Mouse (Mus musculus) liver, embryonic 14.5 days (tissue): ENCODE measurements at regions not wholly inside any gene's neighbourhood (a gene's known extent, or its start where the extent isn't known, plus 50 kb on each side); places are given as distances from the start of the nearest gene placed in this dataset.

Experiments used
- ATAC-seq: fragments of 200-750 bp; cut with Nextera tagmentation; 2 replicates; pipeline ENCODE4 v1.8.0; 2017; ENCODE audit warnings: moderate number of reproducible peaks, mild to moderate bottlenecking, moderate library complexity; ENCODE audit not compliant: insufficient read depth
- DNase-seq, 3 experiments: peaks; one replicate each; pipeline ENCODE4 v3.0.0-alpha.2; 2012 to 2013; ENCODE audit warnings: low read depth in 3 of 3, low spot score in 3 of 3
- H3K27ac ChIP-seq: fragments of 300-500 bp; sonication (generic); 2 replicates; pipeline ENCODE4 v1.5.1; 2014; ENCODE audit warnings: moderate library complexity, mild to moderate bottlenecking, control low read depth, inconsistent platforms
- H3K27me3 ChIP-seq: fragments of 300-500 bp; sonication (generic); 2 replicates; pipeline ENCODE4 v1.6.1; 2014; ENCODE audit warnings: mild to moderate bottlenecking, low read length, moderate library complexity; ENCODE audit not compliant: control insufficient read depth, insufficient read depth
- H3K36me3 ChIP-seq: fragments of 300-500 bp; sonication (generic); replicated peaks from 2 replicates; pipeline ENCODE4 v1.6.1; 2014; ENCODE audit warnings: low read depth; ENCODE audit not compliant: control insufficient read depth, insufficient read depth
- H3K4me1 ChIP-seq, 2 experiments: fragments of 200-500 bp in 1 of 2; fragments of 300-500 bp in 1 of 2; sonication (generic) in 1 of 2; replicated peaks; 2 replicates each; pipeline ENCODE4 v1.6.1; 2012 to 2014; ENCODE audit warnings: antibody characterized with exemption in 1 of 2, inconsistent platforms in 1 of 2, low read length in 1 of 2; ENCODE audit not compliant: control insufficient read depth in 2 of 2, insufficient read depth in 2 of 2
- H3K4me2 ChIP-seq: fragments of 300-500 bp; sonication (generic); 2 replicates; pipeline ENCODE4 v1.6.1; 2014; ENCODE audit warnings: low read depth, mild to moderate bottlenecking, control low read depth, moderate library complexity
- H3K4me3 ChIP-seq, 2 experiments: fragments of 200-500 bp in 1 of 2; fragments of 300-500 bp in 1 of 2; sonication (generic) in 1 of 2; 2 replicates each; pipeline ENCODE4 v1.5.1; 2012 to 2014; ENCODE audit warnings: low read depth in 2 of 2, low read length in 2 of 2, mild to moderate bottlenecking in 2 of 2, control low read depth in 1 of 2, inconsistent platforms in 1 of 2, moderate library complexity in 1 of 2; ENCODE audit not compliant: insufficient read depth in 1 of 2
- H3K9ac ChIP-seq: fragments of 300-500 bp; sonication (generic); replicated peaks from 2 replicates; pipeline ENCODE4 v1.6.1; 2014; ENCODE audit warnings: mild to moderate bottlenecking, control low read depth, moderate library complexity
- H3K9me3 ChIP-seq: fragments of 300-500 bp; sonication (generic); 2 replicates; pipeline ENCODE4 v1.6.1; 2016; ENCODE audit warnings: low read length, mixed read lengths; ENCODE audit not compliant: control insufficient read depth
- CTCF ChIP-seq: IDR thresholded peaks from 2 replicates; pipeline ENCODE4 v1.5.1; 2016; ENCODE audit warnings: antibody characterized with exemption, low read depth, control low read depth
- EP300 ChIP-seq: IDR thresholded peaks from 2 replicates; pipeline ENCODE4 v1.6.1; 2016; ENCODE audit warnings: antibody characterized with exemption, low read depth
- WGBS: fragments of 180-500 bp; shearing (Covaris S2); extraction: QIAGEN DNeasy Blood & Tissue Kit; methylation state at CpG from one replicate; pipeline ENCODE4 v1.1.7; 2014; ENCODE audit not compliant: insufficient replicate concordance; 5-methylcytosine and 5-hydroxymethylcytosine counted together

DNA sequence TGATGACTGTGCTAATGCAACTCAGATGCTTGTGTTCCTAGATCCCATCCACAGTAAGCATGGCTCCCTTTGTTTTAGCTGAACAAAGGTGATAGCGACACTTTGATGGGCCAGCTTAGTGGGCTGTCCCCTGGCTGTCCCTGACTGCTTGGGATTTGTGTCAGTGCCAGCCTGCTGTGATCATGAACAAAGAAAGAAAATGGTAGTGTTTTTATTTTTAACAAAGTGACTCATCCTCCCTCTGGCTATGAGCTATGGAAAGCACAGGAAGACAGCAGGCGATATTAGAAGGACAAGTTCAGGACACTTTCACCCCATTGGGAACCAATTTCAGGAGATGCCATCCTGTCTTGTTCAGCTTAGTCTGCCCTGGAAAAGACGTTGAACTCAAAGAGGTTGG is 116.4 kb upstream of the Astn2 start:
- ATAC-seq (no peak), DNase-seq (no peak)
- no peaks in the 10 kb centered on the region for H3K9me3 ChIP-seq
- WGBS: 47% methylated on average over 3 of the region's 3 CpGs
- no peak overlapping the region for H3K4me3 ChIP-seq
- TF ChIP-seq CTCF (no peak), EP300 (no peak)
- no peak overlapping the region for H3K4me2 ChIP-seq
- H3K4me1 ChIP-seq: no peaks in the 10 kb centered on the region
- no peaks in the 10 kb centered on the region for H3K36me3 ChIP-seq
- no peak overlapping the region for H3K27ac ChIP-seq
- no peak overlapping the region for H3K9ac ChIP-seq
- H3K27me3 ChIP-seq: no peaks in the 10 kb centered on the region

DNA sequence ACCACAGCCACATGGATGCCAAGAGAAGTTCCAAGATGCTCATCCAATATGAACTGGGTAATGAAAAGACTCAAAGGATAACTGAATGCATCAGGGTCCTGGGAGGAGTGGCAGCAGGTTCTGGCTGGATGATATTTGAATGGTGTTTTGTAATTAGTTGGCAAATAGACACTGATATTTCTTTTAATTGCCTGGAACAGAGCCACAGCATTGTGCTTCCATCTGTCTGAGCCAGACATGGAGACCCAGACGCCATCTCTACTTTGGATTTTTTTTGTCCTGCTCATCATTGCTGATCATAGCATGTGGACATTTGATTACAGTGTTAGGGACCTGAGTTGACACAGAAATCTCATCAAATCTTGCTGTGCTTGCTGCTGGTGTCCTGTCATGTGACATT is 111.4 kb upstream of the Astn2 start:
- ATAC-seq (no peak), DNase-seq (no peak)
- H3K36me3 ChIP-seq: no peaks in the 10 kb centered on the region
- H3K9ac ChIP-seq: no peak overlapping the region
- H3K9me3 ChIP-seq: no peaks in the 10 kb centered on the region
- no peaks in the 10 kb centered on the region for H3K4me1 ChIP-seq
- H3K27ac ChIP-seq: no peak overlapping the region
- no peak overlapping the region for H3K4me3 ChIP-seq
- WGBS: 53% methylated on average over 1 of the region's 1 CpGs
- TF ChIP-seq EP300 (no peak), CTCF (no peak)
- H3K4me2 ChIP-seq: no peak overlapping the region
- no peaks in the 10 kb centered on the region for H3K27me3 ChIP-seq

DNA sequence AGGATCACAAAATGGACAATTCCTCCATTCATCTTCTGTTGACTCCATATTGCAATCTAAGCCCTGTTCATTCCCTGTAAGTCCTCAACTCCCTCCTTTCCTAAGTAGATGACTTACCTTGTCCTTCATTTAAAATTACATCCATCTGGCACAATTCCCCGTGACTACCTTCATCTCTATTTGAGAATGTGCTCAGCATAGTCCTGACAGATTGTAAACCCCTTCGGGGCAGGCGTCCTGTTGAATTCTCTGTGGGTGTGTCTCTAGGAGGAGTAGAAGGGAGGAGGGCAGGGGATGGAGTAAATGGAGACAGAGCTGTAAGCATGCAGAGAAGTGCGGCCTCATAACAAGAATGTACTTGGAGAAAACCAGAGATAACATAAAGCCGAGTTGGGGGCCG is 79.1 kb upstream of the Astn2 start:
- no peak overlapping the region for H3K4me3 ChIP-seq
- TF ChIP-seq CTCF: no peak
- no peak for TF ChIP-seq EP300
- WGBS: 61% methylated on average over 6 of the region's 6 CpGs
- H3K4me1 ChIP-seq: no peaks in the 10 kb centered on the region
- no peak overlapping the region for H3K4me2 ChIP-seq
- DNase-seq: no peak
- no peak overlapping the region for H3K27ac ChIP-seq
- no peak for ATAC-seq
- H3K9me3 ChIP-seq: no peaks in the 10 kb centered on the region
- H3K9ac ChIP-seq: no peak overlapping the region
- H3K36me3 ChIP-seq: no peaks in the 10 kb centered on the region
- no peaks in the 10 kb centered on the region for H3K27me3 ChIP-seq

DNA sequence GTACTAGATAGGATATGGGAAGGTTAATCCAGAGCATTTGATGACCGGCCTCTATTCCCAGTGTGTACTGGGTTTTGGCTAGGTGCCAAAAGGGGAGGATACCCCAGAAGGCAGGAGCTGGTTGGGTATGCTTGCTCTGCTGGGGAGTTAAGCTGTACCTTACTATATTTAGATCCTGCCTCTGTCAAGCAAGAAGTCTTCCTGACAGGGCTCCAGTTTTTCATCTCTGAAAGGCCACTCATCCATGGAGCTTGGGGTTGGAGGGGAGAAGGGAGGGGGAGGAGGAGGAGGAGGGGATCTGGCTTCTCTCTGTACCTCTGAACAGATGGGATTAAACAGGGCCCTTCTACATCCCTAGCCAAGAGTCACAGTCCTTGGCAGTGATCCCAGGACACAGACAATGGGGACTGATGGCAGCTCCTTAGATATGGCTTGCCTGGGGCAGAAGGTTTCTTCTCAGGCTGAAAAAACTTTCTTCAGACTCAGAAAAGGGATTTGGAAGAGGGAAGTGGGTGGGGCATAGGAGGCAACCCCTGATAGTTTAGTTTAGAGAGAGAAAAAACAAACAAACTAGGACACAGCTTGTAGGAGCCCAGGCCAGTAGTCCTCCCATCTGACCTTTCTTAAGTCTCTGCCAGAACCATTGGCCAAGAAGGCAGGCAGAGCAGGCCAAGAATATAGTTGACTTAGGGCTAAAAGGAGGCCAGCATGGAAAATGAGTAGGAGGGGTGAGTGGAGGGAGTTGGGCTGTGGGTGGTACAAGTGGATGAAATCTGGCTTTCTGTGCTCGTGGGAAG is 78.3 kb upstream of the Astn2 start:
- no peaks in the 10 kb centered on the region for H3K9me3 ChIP-seq
- H3K4me1 ChIP-seq: no peaks in the 10 kb centered on the region
- 50% methylated on average over 2 of the region's 2 CpGs for WGBS
- no peak overlapping the region for H3K27ac ChIP-seq
- no peak for ATAC-seq
- H3K4me3 ChIP-seq: no peak overlapping the region
- no peaks in the 10 kb centered on the region for H3K36me3 ChIP-seq
- H3K4me2 ChIP-seq: no peak overlapping the region
- no peak overlapping the region for H3K9ac ChIP-seq
- TF ChIP-seq EP300: no peak
- no peak for TF ChIP-seq CTCF
- H3K27me3 ChIP-seq: no peaks in the 10 kb centered on the region
- DNase-seq: no peak

DNA sequence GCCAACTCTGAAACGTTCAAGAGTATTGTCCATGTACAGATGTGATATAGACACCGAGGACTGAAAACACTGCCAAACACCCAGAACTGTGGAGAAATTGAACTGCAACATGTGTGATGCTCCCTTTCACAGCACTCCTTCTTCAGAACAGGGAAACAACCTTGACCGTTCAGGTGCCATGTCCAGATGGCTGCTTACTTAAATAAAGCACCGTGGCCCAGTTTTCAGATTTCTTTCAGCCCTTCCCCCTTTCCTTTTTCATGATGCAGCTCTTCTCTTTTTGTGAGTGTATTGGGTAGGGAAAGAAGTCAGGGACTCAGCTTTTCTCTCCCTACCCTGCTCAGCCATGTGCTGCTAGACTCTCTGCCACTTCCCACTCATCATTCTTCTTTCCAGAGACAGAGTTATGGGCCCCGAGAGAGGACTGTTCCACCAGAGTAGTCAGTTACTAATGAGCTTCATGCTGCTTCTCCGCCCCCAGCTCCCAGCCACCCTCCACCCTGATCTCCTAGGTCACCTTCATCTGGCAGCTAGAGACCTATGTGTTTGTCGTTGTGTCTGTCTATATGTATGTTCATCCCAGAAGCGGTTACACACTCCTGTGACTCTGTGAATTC is 74.3 kb upstream of the Astn2 start:
- no peak for TF ChIP-seq EP300
- TF ChIP-seq CTCF: no peak
- 58% methylated on average over 8 of the region's 8 CpGs for WGBS

More for the DNA sequence above, 74.3 kb upstream of the Astn2 start:
- DNase-seq: no peak
- Histone ChIP-seq H3K4me1 (no peaks in the 10 kb centered on the region), H3K9ac (no peak overlapping the region), H3K4me3 (no peak overlapping the region), H3K27me3 (no peaks in the 10 kb centered on the region), H3K9me3 (no peaks in the 10 kb centered on the region), H3K36me3 (no peaks in the 10 kb centered on the region), H3K4me2 (no peak overlapping the region), H3K27ac (no peak overlapping the region)
- ATAC-seq: no peak
